Mouse (Mus musculus): ENCODE data around the gene Eln. TPM values are rescaled to one million over a fixed set of nuclear protein-coding genes. Genes with fewer than 3 reads are reported as not detected.

Eln gene
- 7.5 and 8.1 TPM in 2 replicates for polyA plus RNA-seq (2012; rRNA removed)

DNA sequence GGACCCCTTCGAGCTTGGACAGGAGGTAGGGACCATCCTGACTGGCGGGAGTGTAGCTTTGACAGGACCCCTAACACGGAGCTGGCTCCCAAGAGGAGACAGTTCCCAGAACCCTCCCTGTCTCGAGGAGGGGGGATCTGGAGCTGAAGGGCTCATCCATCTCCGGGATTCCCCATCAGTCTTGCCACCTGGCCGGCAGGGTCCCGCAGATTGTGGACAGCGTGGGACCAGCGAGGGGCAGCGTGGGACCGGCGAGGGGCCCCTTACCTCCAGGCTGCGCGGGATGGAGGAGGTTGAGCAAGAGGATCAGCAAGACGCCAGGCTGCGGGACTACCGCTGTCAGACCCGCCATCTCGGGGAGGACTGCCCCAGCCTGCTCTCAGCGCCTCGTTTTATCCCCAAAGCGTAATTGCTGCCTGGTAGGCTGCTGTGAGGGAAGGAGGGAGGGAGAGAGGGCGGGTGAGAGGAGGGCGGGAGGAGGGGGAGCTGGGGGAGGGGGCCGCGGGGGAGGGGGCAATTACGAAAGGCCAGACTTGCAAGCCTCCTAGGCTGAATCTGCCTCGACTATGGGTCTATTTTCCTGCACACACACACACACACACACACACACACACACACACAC is at the start of gene Eln:
Gene Eln, minus strand, starts transcription at position 434 of the 622 bp plus-strand sequence.
- TF ChIP-seq POLR2A (IDR thresholded peaks at IDR 0.05; ENCODE audit: borderline replicate concordance, insufficient read depth, low read length) (no peak), CTCF (IDR thresholded peaks at IDR 0.05; ENCODE audit: borderline replicate concordance, insufficient read depth, low read depth, low read length) (no peak)
- DNase-seq, result peak; percentile 10 to 22
- peaks cover 3% of the 10 kb centered on the region; the same call in 1 of the 2 replicates for H3K4me1 ChIP-seq (ENCODE audit: control insufficient read depth, insufficient read depth, low read length)

DNA sequence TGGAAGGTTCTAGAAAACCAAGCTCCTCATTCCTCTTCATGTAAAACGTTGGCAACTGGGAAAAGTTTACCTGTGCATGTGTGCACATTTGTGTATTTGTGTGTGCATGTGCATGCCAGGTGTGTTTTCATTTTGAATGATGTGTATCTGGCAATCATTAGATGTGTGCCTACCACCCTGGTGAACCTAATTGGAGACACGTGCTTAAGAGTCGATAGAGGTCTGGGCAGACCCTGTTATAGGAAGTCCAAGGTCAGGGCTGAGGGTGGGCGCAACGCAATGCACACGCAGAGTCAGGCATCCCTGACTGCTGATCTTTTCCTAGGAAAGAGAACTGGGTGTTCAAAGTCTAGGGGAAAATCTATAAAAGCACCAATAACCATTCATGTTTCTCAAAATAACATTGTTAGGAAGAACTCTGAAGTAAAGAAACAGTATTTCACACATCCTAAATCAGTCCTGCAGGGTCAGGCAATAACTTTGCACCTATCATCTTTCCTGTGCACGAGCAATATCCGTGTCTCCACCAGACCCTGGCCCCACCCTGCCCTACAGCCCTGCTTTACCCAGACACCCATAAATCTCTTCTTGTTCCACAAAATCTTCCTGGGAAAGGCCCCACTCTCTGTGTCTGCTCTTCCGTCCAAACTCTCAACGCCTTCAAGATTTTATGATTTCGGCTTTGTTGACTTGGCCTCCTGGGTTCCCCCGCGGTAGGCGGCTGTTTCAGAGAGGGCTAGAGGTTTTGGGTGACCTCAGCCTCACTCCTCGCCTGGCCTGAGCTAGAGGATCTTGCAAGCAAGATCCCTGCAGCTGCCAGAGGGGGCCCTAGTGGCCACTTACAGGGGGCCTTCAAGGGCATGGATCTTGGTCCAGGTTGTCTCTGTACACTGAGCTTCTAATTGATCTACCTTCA is 43.2 kb upstream of the Eln start:
- no peak for TF ChIP-seq POLR2A (IDR thresholded peaks at IDR 0.05; ENCODE audit: borderline replicate concordance, insufficient read depth, low read length)
- no peak for TF ChIP-seq CTCF (IDR thresholded peaks at IDR 0.05; ENCODE audit: borderline replicate concordance, insufficient read depth, low read depth, low read length)
- WGBS, result 93% methylated on average over 15 of the region's 15 CpGs
- no peak overlapping the region for H3K4me3 ChIP-seq (replicated peaks; ENCODE audit: insufficient read depth, low read depth, low read length)

More for the DNA sequence above, at the start of gene Eln:
- 1% methylated on average over 20 of the region's 28 CpGs for WGBS
- Histone ChIP-seq H3K27ac (ENCODE audit: insufficient read depth, low read length) (no peak within 1 kb of the TSS), H3K27me3 (ENCODE audit: control insufficient read depth, insufficient read depth, low read length) (no peaks in the 10 kb centered on the region), H3K4me3 (replicated peaks; ENCODE audit: insufficient read depth, low read depth, low read length) (peak within 1 kb of the TSS; percentile 43)

GRCm38 (mm10) chr5:134788237-134788636 is 41.1 kb upstream of the Eln start:
- no peak for DNase-seq
- H3K4me3 ChIP-seq (replicated peaks; ENCODE audit: insufficient read depth, low read depth, low read length), result no peak overlapping the region
- peaks cover 9% of the 10 kb centered on the region for H3K4me1 ChIP-seq (ENCODE audit: control insufficient read depth, insufficient read depth, low read length)
- no peak overlapping the region for H3K27ac ChIP-seq (ENCODE audit: insufficient read depth, low read length)
- 17% methylated on average over 12 of the region's 12 CpGs for WGBS
- no peak for TF ChIP-seq CTCF (IDR thresholded peaks at IDR 0.05; ENCODE audit: borderline replicate concordance, insufficient read depth, low read depth, low read length)
- TF ChIP-seq POLR2A (IDR thresholded peaks at IDR 0.05; ENCODE audit: borderline replicate concordance, insufficient read depth, low read length), result no peak
- no peaks in the 10 kb centered on the region for H3K27me3 ChIP-seq (ENCODE audit: control insufficient read depth, insufficient read depth, low read length)

More for the DNA sequence above, 43.2 kb upstream of the Eln start:
- no peak for DNase-seq
- peaks cover 9% of the 10 kb centered on the region for H3K4me1 ChIP-seq (ENCODE audit: control insufficient read depth, insufficient read depth, low read length)
- H3K27ac ChIP-seq (ENCODE audit: insufficient read depth, low read length), result no peak overlapping the region
- H3K27me3 ChIP-seq (ENCODE audit: control insufficient read depth, insufficient read depth, low read length), result no peaks in the 10 kb centered on the region

GRCm38 (mm10) chr5:134785691-134786371 is 38.7 kb upstream of the Eln start:
- 26% methylated on average over 25 of the region's 25 CpGs for WGBS
- H3K4me1 ChIP-seq (ENCODE audit: control insufficient read depth, insufficient read depth, low read length), result peaks cover 9% of the 10 kb centered on the region
- no peak overlapping the region for H3K27ac ChIP-seq (ENCODE audit: insufficient read depth, low read length)
- H3K4me3 ChIP-seq (replicated peaks; ENCODE audit: insufficient read depth, low read depth, low read length), result no peak overlapping the region
- no peak for DNase-seq
- H3K27me3 ChIP-seq (ENCODE audit: control insufficient read depth, insufficient read depth, low read length), result no peaks in the 10 kb centered on the region
- no peak for TF ChIP-seq POLR2A (IDR thresholded peaks at IDR 0.05; ENCODE audit: borderline replicate concordance, insufficient read depth, low read length)
- no peak for TF ChIP-seq CTCF (IDR thresholded peaks at IDR 0.05; ENCODE audit: borderline replicate concordance, insufficient read depth, low read depth, low read length)

- H3K27ac ChIP-seq (ENCODE audit: insufficient read depth, low read length), result no peak overlapping the region
- TF ChIP-seq POLR2A (IDR thresholded peaks at IDR 0.05; ENCODE audit: borderline replicate concordance, insufficient read depth, low read length) (no peak), CTCF (IDR thresholded peaks at IDR 0.05; ENCODE audit: borderline replicate concordance, insufficient read depth, low read depth, low read length) (no peak)
- DNase-seq, result no peak
- H3K4me1 ChIP-seq (ENCODE audit: control insufficient read depth, insufficient read depth, low read length), result peaks cover 9% of the 10 kb centered on the region
- WGBS, result 63% methylated on average over 2 of the region's 2 CpGs
- no peaks in the 10 kb centered on the region for H3K27me3 ChIP-seq (ENCODE audit: control insufficient read depth, insufficient read depth, low read length)
- no peak overlapping the region for H3K4me3 ChIP-seq (replicated peaks; ENCODE audit: insufficient read depth, low read depth, low read length)
Measured at GRCm38 (mm10) chr5:134783794-134784193, 36.7 kb upstream of the Eln start.

- Histone ChIP-seq H3K4me1 (ENCODE audit: control insufficient read depth, insufficient read depth, low read length) (no peaks in the 10 kb centered on the region), H3K27me3 (ENCODE audit: control insufficient read depth, insufficient read depth, low read length) (no peaks in the 10 kb centered on the region), H3K27ac (ENCODE audit: insufficient read depth, low read length) (no peak overlapping the region), H3K4me3 (replicated peaks; ENCODE audit: insufficient read depth, low read depth, low read length) (no peak overlapping the region)
- TF ChIP-seq CTCF (IDR thresholded peaks at IDR 0.05; ENCODE audit: borderline replicate concordance, insufficient read depth, low read depth, low read length) (no peak), POLR2A (IDR thresholded peaks at IDR 0.05; ENCODE audit: borderline replicate concordance, insufficient read depth, low read length) (no peak)
- DNase-seq, result no peak
Measured at GRCm38 (mm10) chr5:134780963-134781362, 33.8 kb upstream of the Eln start.

- H3K4me1 ChIP-seq (ENCODE audit: control insufficient read depth, insufficient read depth, low read length), result no peaks in the 10 kb centered on the region
- H3K27me3 ChIP-seq (ENCODE audit: control insufficient read depth, insufficient read depth, low read length), result no peaks in the 10 kb centered on the region
- 92% methylated on average over 2 of the region's 2 CpGs for WGBS
- no peak overlapping the region for H3K4me3 ChIP-seq (replicated peaks; ENCODE audit: insufficient read depth, low read depth, low read length)
- TF ChIP-seq CTCF (IDR thresholded peaks at IDR 0.05; ENCODE audit: borderline replicate concordance, insufficient read depth, low read depth, low read length) (no peak), POLR2A (IDR thresholded peaks at IDR 0.05; ENCODE audit: borderline replicate concordance, insufficient read depth, low read length) (no peak)
- no peak overlapping the region for H3K27ac ChIP-seq (ENCODE audit: insufficient read depth, low read length)
- no peak for DNase-seq
Measured at GRCm38 (mm10) chr5:134780146-134780545, 33.0 kb upstream of the Eln start.

Data from cerebellum, adult 2 months (tissue).